Mouse (Mus musculus): ENCODE data around the gene Sorcs1. TPM values are rescaled to one million over a fixed set of nuclear protein-coding genes. Genes with fewer than 3 reads are reported as not detected.

Sorcs1 gene
- polyA plus RNA-seq, 1 experiment from 2014 or later, result 0.57 TPM

- ATAC-seq (replicated peaks; ENCODE audit: insufficient number of reproducible peaks, insufficient read depth, low FRiP score, low read depth), result no peak
Observed at GRCm38 (mm10) chr19:50336751-50337150, 341.7 kb downstream of the Sorcs1 start.

GRCm38 (mm10) chr19:50331136-50331535 is 347.3 kb downstream of the Sorcs1 start:
- Histone ChIP-seq H3K27me3 (no peaks in the 10 kb centered on the region), H3K9me3 (replicated peaks) (no peaks in the 10 kb centered on the region), H3K27ac (no peak overlapping the region), H3K4me3 (no peak overlapping the region), H3K9ac (no peak overlapping the region), H3K4me1 (replicated peaks) (no peaks in the 10 kb centered on the region), H3K4me2 (no peak overlapping the region), H3K36me3 (no peaks in the 10 kb centered on the region)
- no peak for ATAC-seq (replicated peaks; ENCODE audit: insufficient number of reproducible peaks, insufficient read depth, low FRiP score, low read depth)
- WGBS, result 77% methylated on average over 3 of the region's 3 CpGs

More at GRCm38 (mm10) chr19:50336751-50337150, 341.7 kb downstream of the Sorcs1 start:
- H3K4me3 ChIP-seq, result no peak overlapping the region
- WGBS, result 68% methylated on average over 3 of the region's 3 CpGs
- no peaks in the 10 kb centered on the region for H3K4me1 ChIP-seq (replicated peaks)
- no peaks in the 10 kb centered on the region for H3K9me3 ChIP-seq (replicated peaks)
- H3K36me3 ChIP-seq, result no peaks in the 10 kb centered on the region
- H3K27ac ChIP-seq, result no peak overlapping the region
- H3K27me3 ChIP-seq, result no peaks in the 10 kb centered on the region
- H3K9ac ChIP-seq, result no peak overlapping the region
- H3K4me2 ChIP-seq, result no peak overlapping the region

GRCm38 (mm10) chr19:50327804-50328203 is 350.6 kb downstream of the Sorcs1 start:
- no peaks in the 10 kb centered on the region for H3K9me3 ChIP-seq (replicated peaks)
- ATAC-seq (replicated peaks; ENCODE audit: insufficient number of reproducible peaks, insufficient read depth, low FRiP score, low read depth), result no peak
- H3K27ac ChIP-seq, result no peak overlapping the region

GRCm38 (mm10) chr19:50326151-50326550 is 352.3 kb downstream of the Sorcs1 start:
- H3K4me3 ChIP-seq, result no peak overlapping the region
- no peaks in the 10 kb centered on the region for H3K9me3 ChIP-seq (replicated peaks)
- WGBS, result 56% methylated on average over 3 of the region's 3 CpGs
- H3K36me3 ChIP-seq, result no peaks in the 10 kb centered on the region
- ATAC-seq (replicated peaks; ENCODE audit: insufficient number of reproducible peaks, insufficient read depth, low FRiP score, low read depth), result no peak
- no peak overlapping the region for H3K4me2 ChIP-seq
- H3K4me1 ChIP-seq (replicated peaks), result no peaks in the 10 kb centered on the region
- H3K27me3 ChIP-seq, result no peaks in the 10 kb centered on the region
- no peak overlapping the region for H3K9ac ChIP-seq
- H3K27ac ChIP-seq, result no peak overlapping the region

More at GRCm38 (mm10) chr19:50327804-50328203, 350.6 kb downstream of the Sorcs1 start:
- no peak overlapping the region for H3K4me3 ChIP-seq
- 76% methylated on average over 8 of the region's 8 CpGs for WGBS
- no peaks in the 10 kb centered on the region for H3K4me1 ChIP-seq (replicated peaks)
- H3K4me2 ChIP-seq, result no peak overlapping the region
- H3K9ac ChIP-seq, result no peak overlapping the region
- no peaks in the 10 kb centered on the region for H3K36me3 ChIP-seq
- no peaks in the 10 kb centered on the region for H3K27me3 ChIP-seq

- 83% methylated on average over 10 of the region's 10 CpGs for WGBS
- Histone ChIP-seq H3K9ac (no peak overlapping the region), H3K4me2 (no peak overlapping the region), H3K9me3 (replicated peaks) (no peaks in the 10 kb centered on the region), H3K4me1 (replicated peaks) (no peaks in the 10 kb centered on the region), H3K27me3 (no peaks in the 10 kb centered on the region), H3K36me3 (no peaks in the 10 kb centered on the region), H3K4me3 (no peak overlapping the region), H3K27ac (no peak overlapping the region)
- no peak for ATAC-seq (replicated peaks; ENCODE audit: insufficient number of reproducible peaks, insufficient read depth, low FRiP score, low read depth)
Observed at GRCm38 (mm10) chr19:50325686-50326085, 352.8 kb downstream of the Sorcs1 start.

GRCm38 (mm10) chr19:50307046-50307445 is 371.4 kb downstream of the Sorcs1 start:
- H3K9ac ChIP-seq, result no peak overlapping the region
- no peaks in the 10 kb centered on the region for H3K9me3 ChIP-seq (replicated peaks)
- H3K36me3 ChIP-seq, result no peaks in the 10 kb centered on the region
- ATAC-seq (replicated peaks; ENCODE audit: insufficient number of reproducible peaks, insufficient read depth, low FRiP score, low read depth), result no peak
- H3K4me3 ChIP-seq, result no peak overlapping the region
- H3K4me1 ChIP-seq (replicated peaks), result no peaks in the 10 kb centered on the region
- 75% methylated on average over 2 of the region's 2 CpGs for WGBS
- H3K4me2 ChIP-seq, result no peak overlapping the region
- no peaks in the 10 kb centered on the region for H3K27me3 ChIP-seq
- no peak overlapping the region for H3K27ac ChIP-seq

GRCm38 (mm10) chr19:50294205-50294604 is 384.2 kb downstream of the Sorcs1 start:
- Histone ChIP-seq H3K36me3 (no peaks in the 10 kb centered on the region), H3K4me1 (replicated peaks) (no peaks in the 10 kb centered on the region), H3K9me3 (replicated peaks) (no peaks in the 10 kb centered on the region), H3K27me3 (no peaks in the 10 kb centered on the region), H3K27ac (no peak overlapping the region), H3K4me2 (no peak overlapping the region), H3K4me3 (no peak overlapping the region), H3K9ac (no peak overlapping the region)
- 76% methylated on average over 7 of the region's 7 CpGs for WGBS
- ATAC-seq (replicated peaks; ENCODE audit: insufficient number of reproducible peaks, insufficient read depth, low FRiP score, low read depth), result no peak

- no peak overlapping the region for H3K4me3 ChIP-seq
- no peak overlapping the region for H3K27ac ChIP-seq
- no peaks in the 10 kb centered on the region for H3K4me1 ChIP-seq (replicated peaks)
- H3K36me3 ChIP-seq, result no peaks in the 10 kb centered on the region
- H3K4me2 ChIP-seq, result no peak overlapping the region
- no peak for ATAC-seq (replicated peaks; ENCODE audit: insufficient number of reproducible peaks, insufficient read depth, low FRiP score, low read depth)
- no peaks in the 10 kb centered on the region for H3K27me3 ChIP-seq
- WGBS, result 59% methylated on average over 1 of the region's 1 CpGs
- H3K9ac ChIP-seq, result no peak overlapping the region
- H3K9me3 ChIP-seq (replicated peaks), result no peaks in the 10 kb centered on the region
Observed at GRCm38 (mm10) chr19:50264450-50264849, 414.0 kb downstream of the Sorcs1 start.

- no peaks in the 10 kb centered on the region for H3K9me3 ChIP-seq (replicated peaks)
- H3K4me2 ChIP-seq, result no peak overlapping the region
- no peak overlapping the region for H3K27ac ChIP-seq
- no peak for ATAC-seq (replicated peaks; ENCODE audit: insufficient number of reproducible peaks, insufficient read depth, low FRiP score, low read depth)
- WGBS, result 32% methylated on average over 16 of the region's 16 CpGs
- H3K36me3 ChIP-seq, result no peaks in the 10 kb centered on the region
- no peaks in the 10 kb centered on the region for H3K4me1 ChIP-seq (replicated peaks)
- H3K4me3 ChIP-seq, result no peak overlapping the region
- no peak overlapping the region for H3K9ac ChIP-seq
- H3K27me3 ChIP-seq, result no peaks in the 10 kb centered on the region
Observed at GRCm38 (mm10) chr19:50258718-50259413, 419.6 kb downstream of the Sorcs1 start.

- 50% methylated on average over 5 of the region's 5 CpGs for whole genome bisulfite sequencing
- Histone ChIP-seq H3K36me3 (no peaks in the 10 kb centered on the region), H3K27me3 (no peaks in the 10 kb centered on the region), H3K4me1 (replicated peaks) (no peaks in the 10 kb centered on the region; the same call in 1 of the 2 replicates), H3K4me2 (no peak overlapping the region), H3K9me3 (replicated peaks) (no peaks in the 10 kb centered on the region), H3K27ac (no peak overlapping the region), H3K4me3 (no peak overlapping the region), H3K9ac (no peak overlapping the region)
- ATAC-seq (replicated peaks; ENCODE audit: insufficient number of reproducible peaks, insufficient read depth, low FRiP score, low read depth), result no peak
Observed at GRCm38 (mm10) chr19:50220476-50220875, 458.0 kb downstream of the Sorcs1 start.

GRCm38 (mm10) chr19:50214466-50215228 is 463.8 kb downstream of the Sorcs1 start:
- Histone ChIP-seq H3K9ac (no peak overlapping the region), H3K4me2 (no peak overlapping the region), H3K4me1 (replicated peaks) (no peaks in the 10 kb centered on the region), H3K27ac (no peak overlapping the region), H3K36me3 (no peaks in the 10 kb centered on the region), H3K4me3 (no peak overlapping the region), H3K9me3 (replicated peaks) (no peaks in the 10 kb centered on the region), H3K27me3 (no peaks in the 10 kb centered on the region)
- 27% methylated on average over 7 of the region's 7 CpGs for WGBS
- ATAC-seq (replicated peaks; ENCODE audit: insufficient number of reproducible peaks, insufficient read depth, low FRiP score, low read depth), result no peak
